Mouse (Mus musculus) urinary bladder, adult 18-20 months (tissue): ENCODE data around the gene Bcas1.

Source experiments
- DNase-seq, 2 experiments: peaks; one replicate each; pipeline ENCODE4 v3.0.0; 2022; ENCODE audit warnings: low spot score in 2 of 2, mixed read lengths in 2 of 2

Bcas1 gene

DNA sequence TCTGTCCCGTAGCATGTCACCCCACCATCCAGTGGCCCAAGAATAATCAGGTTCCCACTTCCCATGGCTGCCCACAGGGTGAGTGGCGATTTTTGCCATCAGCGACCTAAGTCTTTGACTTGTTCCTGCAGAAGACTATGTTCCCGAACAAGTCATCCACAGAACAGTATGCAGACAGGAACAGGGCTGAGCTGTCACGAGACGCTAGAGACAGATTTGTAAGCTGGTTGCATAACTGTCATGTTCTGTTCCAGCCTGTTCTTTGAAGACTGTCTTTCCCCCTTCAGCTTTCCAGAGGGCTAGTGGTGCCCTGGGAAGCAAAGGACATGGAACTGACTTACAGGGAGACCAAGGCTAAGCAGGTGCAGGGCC is 116.7 kb downstream of the Bcas1 start:
- DNase-seq, result no peak

DNA sequence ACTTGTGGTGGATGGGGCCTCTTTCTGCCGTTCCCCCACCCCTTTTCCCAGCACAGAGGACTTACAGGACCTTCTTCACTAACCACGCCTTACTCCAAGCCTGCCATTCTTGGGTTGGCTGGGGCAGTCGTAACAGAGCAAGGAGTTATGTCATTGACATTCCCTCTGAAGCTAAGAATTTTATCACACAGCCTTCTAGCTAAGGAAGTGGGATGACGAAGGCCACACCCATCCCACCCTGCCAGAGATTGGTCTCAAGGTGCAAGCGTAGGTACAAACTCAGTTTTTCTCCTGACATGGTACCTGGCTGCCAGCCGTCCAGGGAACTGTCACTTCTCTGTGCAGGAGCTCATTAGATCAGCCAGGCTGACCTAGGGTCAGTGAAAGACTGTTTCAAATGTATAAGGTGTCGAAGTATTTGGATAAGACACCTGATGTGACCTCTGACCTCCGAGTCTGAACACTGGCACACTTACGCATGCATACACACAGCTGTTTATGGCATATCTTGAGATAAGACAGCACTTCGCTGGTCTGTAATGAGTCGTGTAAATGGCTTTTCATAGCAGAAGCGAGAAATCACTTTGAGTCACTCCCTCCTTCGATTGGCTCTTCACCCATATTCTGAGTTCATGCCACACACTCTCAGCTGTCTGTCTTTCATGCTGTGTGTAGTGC is 117.2 kb downstream of the Bcas1 start:
- DNase-seq, result no peak

DNA sequence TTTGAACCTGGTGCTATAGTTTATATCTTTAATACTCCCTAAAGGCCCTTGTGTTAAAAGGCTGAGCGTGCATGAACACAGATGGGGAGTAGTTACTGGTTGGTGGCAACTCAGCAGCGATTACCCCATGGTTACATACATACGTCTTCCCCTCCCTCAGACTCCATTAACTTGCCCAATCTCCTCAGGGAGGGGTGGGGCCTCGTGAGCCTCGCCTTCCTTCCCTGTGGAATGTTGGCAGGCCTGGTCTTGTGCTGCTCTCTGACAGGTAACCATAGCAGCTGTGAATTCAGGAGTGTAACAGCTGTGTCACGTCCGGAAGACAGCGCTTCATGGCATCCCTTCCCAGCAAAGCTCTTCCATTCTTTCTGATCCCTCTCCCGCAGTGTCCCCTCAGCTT is 118.7 kb downstream of the Bcas1 start:
- DNase-seq, result peak; percentile 21 to 51

DNA sequence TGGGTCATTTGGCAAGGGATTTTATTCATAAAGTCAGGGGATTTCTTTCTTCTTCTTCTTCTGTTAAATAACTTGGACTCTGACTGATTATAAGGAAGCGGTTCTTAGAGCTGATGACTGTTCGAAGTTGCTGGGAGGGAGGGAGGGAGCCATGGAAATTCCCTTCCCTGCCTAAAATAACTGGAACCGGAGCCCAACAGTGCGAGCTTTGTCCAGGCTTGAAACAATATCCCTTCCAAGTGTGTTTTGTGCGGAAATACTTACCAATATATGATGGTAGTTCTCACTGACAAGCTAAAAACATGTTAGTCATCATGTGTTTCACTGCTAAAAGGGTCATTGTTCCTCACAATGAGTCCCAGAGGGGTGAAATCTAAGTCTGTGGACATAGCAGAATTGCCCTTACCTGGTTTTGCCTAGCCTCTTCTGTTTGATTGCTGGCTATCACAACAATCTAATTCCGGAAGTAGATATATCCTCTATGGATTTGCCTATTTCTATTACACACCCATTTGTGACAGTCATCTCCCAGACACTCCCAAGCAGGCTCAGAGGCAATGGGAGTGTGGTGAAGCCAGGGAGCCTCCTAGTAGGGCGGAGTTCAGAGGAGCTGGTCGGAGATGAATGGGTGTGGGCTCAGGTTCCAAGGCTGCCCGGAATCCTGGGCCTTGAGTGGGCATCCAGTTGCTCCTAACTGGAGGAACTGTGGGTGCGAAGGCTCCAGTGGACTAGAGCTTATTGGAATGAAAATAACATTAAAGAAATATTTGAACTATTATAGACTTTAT is 119.4 kb downstream of the Bcas1 start:
- no peak for DNase-seq

DNA sequence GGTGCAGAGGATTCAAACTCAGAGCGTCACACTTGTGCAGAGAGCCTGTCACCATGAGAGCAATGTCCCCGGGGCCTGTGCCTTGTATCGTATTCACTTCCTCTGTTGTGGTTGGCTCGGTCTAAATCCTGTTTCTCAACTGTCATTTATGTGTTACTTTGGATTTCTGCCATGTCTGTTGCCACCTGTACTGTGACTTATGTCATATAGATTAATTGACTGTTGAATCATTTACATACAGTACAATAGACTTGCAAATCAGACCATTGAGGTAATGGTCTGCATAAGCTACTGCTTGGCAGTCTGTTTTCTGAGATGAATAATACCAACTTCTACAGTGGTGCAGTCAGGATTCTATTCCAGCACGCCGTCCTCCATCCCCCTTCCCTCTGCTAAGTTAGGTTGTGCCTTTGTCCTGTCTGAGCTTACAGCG is 120.0 kb downstream of the Bcas1 start:
- DNase-seq, result no peak

DNA sequence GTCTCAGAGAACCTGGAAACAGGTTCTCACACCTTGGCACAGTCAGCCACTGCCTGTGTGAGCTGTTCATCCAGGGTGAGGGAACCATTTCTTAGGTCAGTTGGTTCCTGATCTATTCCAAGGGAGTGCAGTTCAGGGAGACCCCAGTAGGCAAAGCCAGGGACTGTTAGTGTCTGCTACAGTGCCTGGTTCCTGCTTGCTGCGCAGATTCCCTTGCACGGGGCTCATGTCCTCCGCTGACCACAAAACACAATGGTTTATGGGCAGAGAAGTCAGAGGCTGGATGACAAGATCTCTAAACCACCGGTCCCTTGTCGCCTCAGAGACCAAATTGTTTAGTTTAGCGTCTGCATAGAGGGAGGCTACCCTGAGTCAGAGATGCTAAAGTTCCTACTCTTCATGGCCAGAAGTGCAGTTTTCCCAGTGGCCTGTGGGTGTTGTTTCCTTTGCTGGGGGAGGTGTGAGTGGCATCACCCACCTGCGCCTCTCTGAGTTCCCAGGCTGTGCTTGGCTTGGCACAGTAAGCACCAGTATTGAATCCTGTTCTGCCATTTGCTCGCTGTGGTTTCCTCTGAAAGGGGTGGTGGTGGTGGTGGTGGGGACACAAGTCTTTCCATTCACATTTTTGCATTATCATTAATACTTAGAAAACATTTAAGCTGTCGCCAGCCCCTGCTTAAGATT is 120.9 kb downstream of the Bcas1 start:
- no peak for DNase-seq

DNA sequence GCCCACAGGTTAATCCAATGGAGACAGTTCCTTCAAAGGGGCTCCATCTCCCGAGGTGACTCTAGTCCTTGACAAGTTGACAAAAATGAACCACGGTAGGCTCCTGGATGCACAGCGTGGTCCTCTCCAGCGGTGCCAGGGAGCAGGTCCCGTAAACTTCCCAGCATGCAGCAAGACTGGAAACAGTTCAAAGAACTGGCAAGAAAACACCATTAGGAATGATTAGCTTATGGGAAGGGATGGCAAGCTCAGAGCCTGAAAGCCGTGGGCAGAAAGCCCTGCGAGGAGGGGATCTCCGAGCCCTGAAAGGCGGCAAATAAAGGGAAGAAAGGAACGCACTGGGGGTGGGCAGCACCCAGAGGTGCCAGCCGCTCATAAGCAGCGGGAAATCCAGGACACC is 122.9 kb downstream of the Bcas1 start:
- DNase-seq, result no peak

DNA sequence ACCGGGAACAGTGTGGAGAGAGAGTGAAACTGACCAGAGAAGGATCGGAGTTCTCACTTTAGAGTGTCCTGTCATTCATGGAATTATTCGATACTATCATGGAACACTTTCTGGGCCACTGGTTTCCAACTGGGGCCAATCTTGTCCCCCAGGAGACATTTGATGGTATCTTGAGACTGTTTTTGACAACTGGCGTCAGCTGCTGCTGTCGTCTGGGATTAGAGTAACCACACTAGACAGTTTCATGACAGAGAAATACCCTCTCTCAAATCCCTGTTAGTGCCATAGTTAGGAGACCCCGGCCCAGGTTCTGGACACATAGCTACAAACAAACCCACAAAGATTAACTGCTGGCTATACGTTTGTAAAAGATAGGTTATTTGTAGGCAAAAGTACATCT is 124.0 kb downstream of the Bcas1 start:
- no peak for DNase-seq

DNA sequence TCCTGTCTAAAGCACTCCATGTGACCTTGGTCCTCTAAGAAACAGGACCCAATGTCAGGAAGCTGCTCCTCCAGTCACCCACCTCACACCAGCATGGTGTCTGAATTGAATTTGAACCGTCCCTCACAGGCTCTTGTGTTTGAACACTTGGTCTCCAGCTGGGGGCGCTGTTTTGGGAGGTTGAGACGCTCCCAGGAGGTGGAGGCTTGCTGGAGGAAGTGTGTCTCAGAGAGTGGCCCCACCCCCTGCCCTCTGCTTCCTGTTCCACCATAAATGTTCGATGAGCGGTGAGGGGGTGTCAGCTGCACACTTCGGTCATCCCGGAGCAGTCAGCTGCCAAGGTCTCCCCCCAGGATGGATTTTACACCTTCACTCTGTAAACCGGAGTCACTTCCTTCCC is 124.8 kb downstream of the Bcas1 start:
- no peak for DNase-seq
